Mouse (Mus musculus): ENCODE measurements around the gene Hivep3.

Hivep3 gene

GRCm38 (mm10) chr4:119981047-119981720, 247.6 kb downstream of the Hivep3 start:
- DNase-seq: no peak

GRCm38 (mm10) chr4:119986065-119986464, 252.5 kb downstream of the Hivep3 start:
- peak; percentile 61 for DNase-seq

- DNase-seq: peak; percentile 96
Observed at GRCm38 (mm10) chr4:119986580-119987291, 253.2 kb downstream of the Hivep3 start.

- no peak for DNase-seq
Observed at GRCm38 (mm10) chr4:119987376-119988087, 253.9 kb downstream of the Hivep3 start.

GRCm38 (mm10) chr4:119989031-119989693, 255.6 kb downstream of the Hivep3 start:
- DNase-seq: no peak

- no peak for DNase-seq
Observed at GRCm38 (mm10) chr4:119990346-119990745, 256.8 kb downstream of the Hivep3 start.

GRCm38 (mm10) chr4:119990841-119991240, 257.3 kb downstream of the Hivep3 start:
- no peak for DNase-seq

- DNase-seq: no peak
Observed at GRCm38 (mm10) chr4:119991758-119992157, 258.2 kb downstream of the Hivep3 start.

- DNase-seq: no peak
Observed at GRCm38 (mm10) chr4:119996377-119996776, 262.8 kb downstream of the Hivep3 start.

- no peak for DNase-seq
Observed at GRCm38 (mm10) chr4:119997351-119997750, 263.8 kb downstream of the Hivep3 start.

GRCm38 (mm10) chr4:119998911-119999310, 265.3 kb downstream of the Hivep3 start:
- DNase-seq: peak; percentile 46

- no peak for DNase-seq
Observed at GRCm38 (mm10) chr4:120000881-120001280, 267.3 kb downstream of the Hivep3 start.

- DNase-seq: no peak
Observed at GRCm38 (mm10) chr4:120003006-120003405, 269.4 kb downstream of the Hivep3 start.

- DNase-seq: no peak
Observed at GRCm38 (mm10) chr4:120006046-120006445, 272.5 kb downstream of the Hivep3 start.

- no peak for DNase-seq
Observed at GRCm38 (mm10) chr4:120007889-120008288, 274.3 kb downstream of the Hivep3 start.

GRCm38 (mm10) chr4:120009151-120009550, 275.6 kb downstream of the Hivep3 start:
- no peak for DNase-seq

GRCm38 (mm10) chr4:120011788-120012187, 278.2 kb downstream of the Hivep3 start:
- no peak for DNase-seq

- no peak for DNase-seq
Observed at GRCm38 (mm10) chr4:120012891-120013290, 279.3 kb downstream of the Hivep3 start.

GRCm38 (mm10) chr4:120018426-120018825, 284.8 kb downstream of the Hivep3 start:
- DNase-seq: peak; percentile 39

GRCm38 (mm10) chr4:120022392-120022791, 288.8 kb downstream of the Hivep3 start:
- no peak for DNase-seq

- no peak for DNase-seq
Observed at GRCm38 (mm10) chr4:120023221-120023840, 289.7 kb downstream of the Hivep3 start.

GRCm38 (mm10) chr4:120024071-120024470, 290.5 kb downstream of the Hivep3 start:
- peak; percentile 55 for DNase-seq

GRCm38 (mm10) chr4:120027671-120028070, 294.1 kb downstream of the Hivep3 start:
- no peak for DNase-seq
